Mouse (Mus musculus): Measurements from ENCODE around the gene Nt5dc2.

The Nt5dc2 gene

GRCm38 (mm10) chr14:31130236-31131220 lies at the start of gene Nt5dc2:
Nt5dc2 (plus strand) TSS chr14:31131053.
- DNase-seq (ENCODE audit: low read depth, low spot score): peak; percentile 75

GRCm38 (mm10) chr14:31081147-31081546 lies 49.7 kb upstream of the Nt5dc2 start:
- no peak for DNase-seq (ENCODE audit: low read depth, low spot score)

DNA sequence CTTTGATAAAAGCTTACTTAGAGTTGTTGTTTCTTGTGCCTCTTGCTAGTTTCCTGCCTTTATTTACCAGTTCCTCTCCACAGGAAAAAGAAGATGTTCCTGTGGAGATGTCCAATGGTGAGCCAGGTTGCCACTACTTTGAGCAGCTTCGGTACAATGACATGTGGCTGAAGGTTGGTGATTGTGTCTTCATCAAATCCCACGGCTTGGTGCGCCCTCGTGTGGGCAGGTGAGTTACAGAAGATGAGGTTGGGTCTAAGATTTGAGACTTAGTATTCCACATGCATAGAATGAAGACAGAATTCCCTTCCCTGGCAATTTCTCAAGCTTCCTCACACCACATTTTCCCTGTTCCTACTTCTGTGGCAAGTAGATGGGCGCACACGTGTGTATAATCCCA lies 43.4 kb upstream of the Nt5dc2 start:
- DNase-seq (ENCODE audit: low read depth, low spot score): no peak

- DNase-seq (ENCODE audit: low read depth, low spot score): no peak
These were observed 42.3 kb upstream of the Nt5dc2 start for GRCm38 (mm10) chr14:31088515-31088914.

GRCm38 (mm10) chr14:31089918-31090317 lies 40.9 kb upstream of the Nt5dc2 start:
- peak; percentile 13 for DNase-seq (ENCODE audit: low read depth, low spot score)

DNA sequence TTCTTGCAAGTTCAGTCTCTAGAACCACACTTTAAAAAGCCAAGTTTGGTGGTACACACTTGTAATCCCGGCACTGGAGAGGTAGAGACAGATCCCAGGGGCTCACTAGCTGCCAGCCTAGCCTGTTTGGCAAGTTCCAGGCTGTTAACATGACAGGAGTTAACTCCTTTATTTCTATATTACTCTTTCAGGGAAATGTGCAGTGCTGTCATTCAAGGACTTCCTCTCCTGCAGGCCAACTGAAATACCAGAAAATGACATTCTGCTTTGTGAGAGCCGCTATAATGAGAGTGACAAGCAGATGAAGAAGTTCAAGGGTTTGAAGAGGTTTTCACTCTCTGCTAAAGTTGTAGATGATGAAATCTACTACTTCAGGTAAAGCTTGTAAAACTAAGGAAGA lies 25.7 kb upstream of the Nt5dc2 start:
- DNase-seq (ENCODE audit: low read depth, low spot score): no peak

- DNase-seq (ENCODE audit: low read depth, low spot score): no peak
These were observed 20.2 kb upstream of the Nt5dc2 start for GRCm38 (mm10) chr14:31110613-31111012.

DNA sequence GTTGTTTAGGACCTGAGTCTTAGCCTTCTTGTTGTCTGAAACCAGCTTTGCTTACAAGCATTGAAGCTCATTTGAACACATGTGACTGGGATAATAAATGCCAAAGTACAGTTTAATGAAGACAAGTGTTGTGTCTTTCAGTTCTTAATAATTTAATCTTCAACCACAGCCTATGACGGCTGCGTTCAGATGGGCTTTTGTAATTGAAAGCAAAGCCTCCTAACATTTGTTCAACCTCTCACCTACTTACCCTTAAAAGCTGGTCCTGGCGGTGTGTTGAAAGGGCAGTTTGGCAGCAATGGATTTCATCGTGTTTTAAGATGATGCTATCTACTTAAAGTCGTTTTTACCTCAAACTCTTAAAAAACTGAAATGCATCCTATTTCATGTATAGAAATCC lies 18.7 kb upstream of the Nt5dc2 start:
- no peak for DNase-seq (ENCODE audit: low read depth, low spot score)

DNA sequence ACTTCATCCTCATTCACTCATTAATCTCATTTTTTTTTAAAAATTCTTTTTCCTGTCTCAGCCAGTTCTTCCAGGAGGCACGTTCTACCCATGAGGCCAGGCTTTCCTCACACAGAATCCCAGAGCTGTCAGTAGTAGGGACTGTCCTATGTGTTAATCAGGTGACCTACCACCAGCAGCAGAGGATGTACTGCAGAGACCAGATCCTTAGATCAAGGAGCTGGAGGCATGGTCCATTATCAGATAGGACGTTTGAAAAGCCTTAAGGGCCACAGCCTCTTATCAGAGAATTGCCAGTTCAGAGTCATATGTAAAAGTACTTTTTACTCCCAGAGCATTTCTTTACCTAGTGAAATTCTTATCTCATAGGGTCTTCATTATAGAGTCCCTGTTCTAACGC lies 16.8 kb upstream of the Nt5dc2 start:
- no peak for DNase-seq (ENCODE audit: low read depth, low spot score)

GRCm38 (mm10) chr14:31115522-31115921 lies 15.3 kb upstream of the Nt5dc2 start:
- DNase-seq (ENCODE audit: low read depth, low spot score): no peak

DNA sequence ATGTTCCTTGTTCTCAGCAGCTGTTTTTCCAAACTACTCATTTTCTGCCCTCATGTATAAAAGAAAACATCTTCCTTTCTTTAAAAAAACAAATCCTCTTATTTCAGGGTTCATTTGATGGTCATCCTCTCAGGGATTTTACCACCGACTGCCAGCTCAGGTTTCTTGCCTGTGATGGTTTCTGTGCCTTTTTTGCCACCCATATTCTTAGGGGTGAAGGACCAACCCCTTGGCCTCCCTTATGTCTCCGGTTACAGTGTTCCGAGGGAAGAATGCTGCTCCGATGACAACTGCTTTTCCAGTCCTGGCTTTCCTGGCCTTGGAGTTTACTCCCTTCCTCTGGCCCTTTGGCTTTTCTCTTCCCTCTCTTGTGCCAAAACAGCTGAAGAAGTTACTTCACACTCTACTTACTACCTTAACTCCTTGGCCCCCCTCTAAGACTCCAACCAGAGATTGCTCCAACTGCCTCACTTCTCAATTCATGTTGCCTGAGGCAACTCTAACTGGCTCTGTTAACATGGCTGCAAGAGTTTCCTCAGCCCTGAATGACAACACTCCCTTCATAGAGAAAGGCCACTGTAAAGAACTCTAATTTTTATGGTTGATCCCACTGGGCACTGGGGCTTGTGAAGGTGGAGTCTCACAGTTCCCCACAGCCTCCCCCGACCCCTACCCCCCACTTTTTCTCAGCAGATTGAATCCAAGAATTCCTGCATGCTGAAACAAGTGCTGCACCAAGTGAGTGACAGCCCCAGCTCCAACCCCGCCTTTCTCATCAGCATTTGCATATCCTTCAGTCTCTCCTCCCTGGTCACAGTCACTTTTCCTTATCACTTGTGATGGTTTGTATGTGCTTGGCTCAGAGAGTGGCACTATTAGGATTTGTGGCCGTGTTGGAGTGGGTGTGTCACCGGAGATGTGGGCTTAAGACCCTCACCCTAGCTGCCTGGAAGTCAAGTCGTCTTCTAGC lies 5.5 kb upstream of the Nt5dc2 start:
- DNase-seq (ENCODE audit: low read depth, low spot score): no peak

- DNase-seq (ENCODE audit: low read depth, low spot score): no peak
These were observed 4.0 kb upstream of the Nt5dc2 start for GRCm38 (mm10) chr14:31126826-31127225.

- DNase-seq (ENCODE audit: low read depth, low spot score): peak; percentile 77
These were observed 2.6 kb upstream of the Nt5dc2 start for GRCm38 (mm10) chr14:31128101-31128825.

- DNase-seq (ENCODE audit: low read depth, low spot score): peak; percentile 99
These were observed 2.0 kb upstream of the Nt5dc2 start, which contains the start of gene Smim4 for GRCm38 (mm10) chr14:31128826-31129219. Smim4 (minus strand) TSS chr14:31128956.

DNA sequence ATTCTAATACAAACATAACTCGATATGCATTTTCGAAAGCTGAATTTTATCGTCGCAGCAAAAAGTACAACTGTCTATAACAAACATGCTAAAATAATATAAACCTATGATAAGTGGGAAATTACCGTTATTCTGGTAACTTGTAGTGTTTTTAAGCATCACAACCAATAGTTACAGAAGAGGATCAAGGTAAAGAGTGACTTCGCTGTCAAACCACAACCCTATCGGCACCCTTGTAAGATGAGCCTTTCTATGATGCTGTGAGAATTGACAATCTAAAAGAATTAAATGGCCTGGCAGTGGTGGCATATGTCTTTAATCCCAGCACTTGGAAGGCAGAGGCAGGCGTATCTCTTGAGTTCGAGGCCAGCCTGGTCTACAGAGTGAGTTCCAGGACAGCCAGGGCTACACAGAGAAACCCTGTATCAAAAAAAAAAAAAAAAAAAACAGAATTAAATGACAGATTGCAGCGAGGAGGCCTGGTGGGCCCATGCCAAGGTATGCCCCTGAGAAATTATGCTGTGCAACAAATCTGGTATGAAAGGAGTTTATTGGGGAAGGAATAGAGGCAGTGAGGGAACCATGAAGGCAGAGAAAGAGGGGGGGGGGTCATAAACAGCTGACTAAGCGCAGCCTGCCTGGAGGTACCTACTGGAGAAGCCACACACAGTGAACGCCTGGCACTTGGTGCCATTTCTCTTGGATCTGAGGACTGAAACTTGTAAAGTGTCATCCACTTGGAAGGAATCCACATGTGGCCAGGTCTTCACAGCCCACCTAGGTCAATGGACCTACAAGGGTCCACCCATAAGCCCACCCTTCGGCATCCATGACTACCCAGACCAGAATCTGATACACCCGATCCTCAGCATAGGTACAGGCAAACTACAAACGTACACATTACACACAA lies 1.3 kb upstream of the Nt5dc2 start:
- DNase-seq (ENCODE audit: low read depth, low spot score): peak; percentile 8

GRCm38 (mm10) chr14:31131272-31131821 lies 494 bp downstream of the Nt5dc2 start:
- peak; percentile 18 for DNase-seq (ENCODE audit: low read depth, low spot score)

- DNase-seq (ENCODE audit: low read depth, low spot score): no peak
These were observed 1.2 kb downstream of the Nt5dc2 start for GRCm38 (mm10) chr14:31132031-31132430.

GRCm38 (mm10) chr14:31132491-31132975 lies 1.7 kb downstream of the Nt5dc2 start:
- DNase-seq (ENCODE audit: low read depth, low spot score): no peak

DNA sequence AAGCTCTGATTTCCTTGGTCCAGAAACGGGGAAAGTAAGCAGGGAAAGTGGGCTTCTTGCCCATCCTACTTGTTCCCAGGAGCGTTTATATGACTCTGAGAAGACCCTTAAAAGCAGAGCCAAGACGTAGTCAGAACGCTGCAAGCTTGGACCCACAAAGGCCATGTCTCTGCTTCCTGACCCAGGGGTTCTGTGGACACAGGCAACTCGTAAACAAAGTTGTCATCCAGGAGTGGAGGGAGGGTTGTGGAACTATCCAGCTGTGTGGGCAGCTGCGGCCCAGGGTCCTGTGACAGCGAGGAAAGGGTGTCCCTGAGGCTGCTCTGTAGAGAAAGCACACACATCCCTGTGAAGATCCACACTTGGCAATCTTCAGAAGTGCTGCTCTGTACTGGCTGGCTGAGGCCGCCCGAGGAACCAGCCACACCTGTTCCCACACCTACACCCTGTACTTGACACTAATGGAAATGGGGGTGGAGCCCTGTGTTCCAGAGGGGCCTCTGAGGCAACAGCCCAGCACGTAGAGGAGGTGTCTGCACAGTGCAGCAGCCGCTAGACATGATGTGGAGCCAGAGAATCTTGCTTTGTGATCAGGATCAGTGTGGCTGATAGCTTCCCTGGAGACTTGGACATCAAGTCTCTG lies 2.3 kb downstream of the Nt5dc2 start:
- no peak for DNase-seq (ENCODE audit: low read depth, low spot score)
